Mouse (Mus musculus) intestine, postnatal 0 days (tissue): ENCODE data around the gene Grm8. TPM values are rescaled to one million over a fixed set of nuclear protein-coding genes. Genes with fewer than 3 reads are reported as not detected.

ENCODE experiments used
- ATAC-seq: fragments of 200-750 bp; cut with Nextera tagmentation; 2 replicates; pipeline ENCODE4 v1.8.0; 2017; ENCODE audit warnings: mild to moderate bottlenecking, moderate TSS enrichment, moderate library complexity
- H3K27ac ChIP-seq: fragments of 300-500 bp; sonication (generic); 2 replicates; pipeline ENCODE4 v1.5.1; 2014; ENCODE audit warnings: mild to moderate bottlenecking, low read depth, low read length, moderate library complexity
- H3K27me3 ChIP-seq: fragments of 300-500 bp; sonication (generic); replicated peaks from 2 replicates; pipeline ENCODE4 v1.6.1; 2014; ENCODE audit warnings: low read length, mixed read lengths; ENCODE audit not compliant: control insufficient read depth, insufficient read depth
- H3K36me3 ChIP-seq: fragments of 300-500 bp; sonication (generic); 2 replicates; pipeline ENCODE4 v1.6.1; 2014; ENCODE audit warnings: mild to moderate bottlenecking, moderate library complexity; ENCODE audit not compliant: control insufficient read depth, insufficient read depth
- H3K4me1 ChIP-seq: fragments of 300-500 bp; sonication (generic); replicated peaks from 2 replicates; pipeline ENCODE4 v1.6.1; 2014; ENCODE audit warnings: antibody characterized with exemption, low read length, mixed read lengths; ENCODE audit not compliant: control insufficient read depth, insufficient read depth
- H3K4me2 ChIP-seq: fragments of 300-500 bp; sonication (generic); replicated peaks from 2 replicates; pipeline ENCODE4 v1.6.1; 2014; ENCODE audit warnings: low read depth, mild to moderate bottlenecking, moderate library complexity
- H3K4me3 ChIP-seq: fragments of 300-500 bp; sonication (generic); 2 replicates; pipeline ENCODE4 v1.5.1; 2014; ENCODE audit warnings: low read depth, low read length
- H3K9ac ChIP-seq: fragments of 300-500 bp; sonication (generic); 2 replicates; pipeline ENCODE4 v1.6.1; 2014; ENCODE audit warnings: mild to moderate bottlenecking, low read depth, low read length
- H3K9me3 ChIP-seq: fragments of 300-500 bp; sonication (generic); 2 replicates; pipeline ENCODE4 v1.6.1; 2016; ENCODE audit warnings: mixed run types; ENCODE audit not compliant: control insufficient read depth
- CTCF ChIP-seq: sonication (generic); IDR thresholded peaks from 2 replicates; pipeline ENCODE4 v1.5.1; 2016; ENCODE audit warnings: low read depth, mild to moderate bottlenecking, control low read depth, antibody characterized with exemption, moderate library complexity
- WGBS: fragments of 180-500 bp; shearing (Covaris S2); extraction: QIAGEN DNeasy Blood & Tissue Kit; methylation state at CpG from one replicate; pipeline ENCODE4 v1.1.7; 2014; 5-methylcytosine and 5-hydroxymethylcytosine counted together
- polyA plus RNA-seq: library from polyadenylated mRNA; unstranded; fragments of >200 nt; fragmentation: Nextera tagmentation; extraction: Ambion mirVana; gene quantifications from 2 replicates; pipeline ENCODE4 v1.2.1, GENCODE M21; 2015

Gene Grm8
- polyA plus RNA-seq, 1 experiment from 2014 or later = 1.1 TPM

GRCm38 (mm10) chr6:27965237-27965636 is 169.7 kb downstream of the Grm8 start:
- Histone ChIP-seq H3K4me3 (no peak overlapping the region), H3K4me1 (no peaks in the 10 kb centered on the region), H3K9ac (no peak overlapping the region), H3K9me3 (no peaks in the 10 kb centered on the region), H3K36me3 (no peaks in the 10 kb centered on the region), H3K27ac (no peak overlapping the region), H3K4me2 (no peak overlapping the region), H3K27me3 (no peaks in the 10 kb centered on the region)
- no peak for TF ChIP-seq CTCF
- no peak for ATAC-seq
- 18% methylated on average over 2 of the region's 2 CpGs for WGBS

GRCm38 (mm10) chr6:27963887-27964286 is 171.1 kb downstream of the Grm8 start:
- no peak for ATAC-seq
- no peaks in the 10 kb centered on the region for H3K9me3 ChIP-seq

GRCm38 (mm10) chr6:27956278-27956857 is 178.6 kb downstream of the Grm8 start:
- ATAC-seq = no peak
- H3K36me3 ChIP-seq = no peaks in the 10 kb centered on the region
- WGBS = 83% methylated on average over 6 of the region's 6 CpGs

More at GRCm38 (mm10) chr6:27963887-27964286, 171.1 kb downstream of the Grm8 start:
- no peak overlapping the region for H3K4me2 ChIP-seq
- H3K9ac ChIP-seq = no peak overlapping the region
- H3K36me3 ChIP-seq = no peaks in the 10 kb centered on the region
- H3K27me3 ChIP-seq = no peaks in the 10 kb centered on the region
- 83% methylated on average over 1 of the region's 1 CpGs for WGBS
- no peak overlapping the region for H3K27ac ChIP-seq
- TF ChIP-seq CTCF = no peak
- no peak overlapping the region for H3K4me3 ChIP-seq
- H3K4me1 ChIP-seq = no peaks in the 10 kb centered on the region

GRCm38 (mm10) chr6:27951433-27951832 is 183.5 kb downstream of the Grm8 start:
- H3K4me3 ChIP-seq = no peak overlapping the region
- 89% methylated on average over 5 of the region's 5 CpGs for WGBS
- no peak for ATAC-seq

More at GRCm38 (mm10) chr6:27956278-27956857, 178.6 kb downstream of the Grm8 start:
- H3K9ac ChIP-seq = no peak overlapping the region
- H3K4me1 ChIP-seq = no peaks in the 10 kb centered on the region
- H3K27me3 ChIP-seq = no peaks in the 10 kb centered on the region
- H3K9me3 ChIP-seq = no peaks in the 10 kb centered on the region
- H3K4me2 ChIP-seq = no peak overlapping the region
- TF ChIP-seq CTCF = no peak
- no peak overlapping the region for H3K4me3 ChIP-seq
- H3K27ac ChIP-seq = no peak overlapping the region

GRCm38 (mm10) chr6:27928058-27928457 is 206.9 kb downstream of the Grm8 start:
- Histone ChIP-seq H3K4me1 (no peaks in the 10 kb centered on the region), H3K4me3 (no peak overlapping the region), H3K4me2 (no peak overlapping the region), H3K9me3 (no peaks in the 10 kb centered on the region), H3K27me3 (no peaks in the 10 kb centered on the region), H3K9ac (no peak overlapping the region), H3K27ac (no peak overlapping the region), H3K36me3 (no peaks in the 10 kb centered on the region)
- no peak for TF ChIP-seq CTCF
- WGBS = 24% methylated on average over 3 of the region's 3 CpGs
- no peak for ATAC-seq

More at GRCm38 (mm10) chr6:27951433-27951832, 183.5 kb downstream of the Grm8 start:
- Histone ChIP-seq H3K4me1 (no peaks in the 10 kb centered on the region), H3K4me2 (no peak overlapping the region), H3K9me3 (no peaks in the 10 kb centered on the region), H3K36me3 (no peaks in the 10 kb centered on the region), H3K27me3 (no peaks in the 10 kb centered on the region), H3K9ac (no peak overlapping the region), H3K27ac (no peak overlapping the region)
- no peak for TF ChIP-seq CTCF

GRCm38 (mm10) chr6:27913281-27913680 is 221.7 kb downstream of the Grm8 start:
- no peak overlapping the region for H3K27ac ChIP-seq
- whole genome bisulfite sequencing = 69% methylated on average over 1 of the region's 1 CpGs

More at GRCm38 (mm10) chr6:27913281-27913680, 221.7 kb downstream of the Grm8 start:
- Histone ChIP-seq H3K4me1 (no peaks in the 10 kb centered on the region), H3K27me3 (no peaks in the 10 kb centered on the region), H3K4me3 (no peak overlapping the region), H3K9ac (no peak overlapping the region), H3K36me3 (no peaks in the 10 kb centered on the region), H3K4me2 (no peak overlapping the region), H3K9me3 (no peaks in the 10 kb centered on the region)
- TF ChIP-seq CTCF = no peak
- no peak for ATAC-seq
